Mouse (Mus musculus): ENCODE measurements at regions not wholly inside any gene's neighbourhood (a gene's known extent, or its start where the extent isn't known, plus 50 kb on each side); places are given as distances from the start of the nearest gene placed in this dataset.

- DNase-seq (ENCODE audit: low spot score in 2 of 2) = no peak
Observed at GRCm38 (mm10) chr4:9218380-9218779, 979.5 kb upstream of the Car8 start.

- no peak for DNase-seq (ENCODE audit: low spot score in 2 of 2)
Observed at GRCm38 (mm10) chr4:9208606-9209005, 969.8 kb upstream of the Car8 start.

GRCm38 (mm10) chr4:9200012-9200411 lies 961.2 kb upstream of the Car8 start:
- no peak for DNase-seq (ENCODE audit: low spot score in 2 of 2)

- no peak for DNase-seq (ENCODE audit: low spot score in 2 of 2)
Observed at GRCm38 (mm10) chr4:9196435-9196834, 957.6 kb upstream of the Car8 start.

- no peak for DNase-seq (ENCODE audit: low spot score in 2 of 2)
Observed at GRCm38 (mm10) chr4:9193121-9193520, 954.3 kb upstream of the Car8 start.

GRCm38 (mm10) chr4:9185156-9185875 lies 946.5 kb upstream of the Car8 start:
- DNase-seq (ENCODE audit: low spot score in 2 of 2) = no peak

GRCm38 (mm10) chr4:9184451-9185121 lies 945.7 kb upstream of the Car8 start:
- no peak for DNase-seq (ENCODE audit: low spot score in 2 of 2)

- no peak for DNase-seq (ENCODE audit: low spot score in 2 of 2)
Observed at GRCm38 (mm10) chr4:9174365-9174764, 935.5 kb upstream of the Car8 start.

GRCm38 (mm10) chr4:9162374-9162773 lies 923.5 kb upstream of the Car8 start:
- DNase-seq (ENCODE audit: low spot score in 2 of 2) = no peak

- DNase-seq (ENCODE audit: low spot score in 2 of 2) = no peak
Observed at GRCm38 (mm10) chr4:9161814-9162133, 922.9 kb upstream of the Car8 start.

- no peak for DNase-seq (ENCODE audit: low spot score in 2 of 2)
Observed at GRCm38 (mm10) chr4:9161068-9161813, 922.4 kb upstream of the Car8 start.

- DNase-seq (ENCODE audit: low spot score in 2 of 2) = no peak
Observed at GRCm38 (mm10) chr4:9147732-9148131, 908.9 kb upstream of the Car8 start.

- no peak for DNase-seq (ENCODE audit: low spot score in 2 of 2)
Observed at GRCm38 (mm10) chr4:9144226-9145215, 905.7 kb upstream of the Car8 start.

- no peak for DNase-seq (ENCODE audit: low spot score in 2 of 2)
Observed at GRCm38 (mm10) chr4:9143087-9143486, 904.2 kb upstream of the Car8 start.

GRCm38 (mm10) chr4:9141946-9142683 lies 903.3 kb upstream of the Car8 start:
- DNase-seq (ENCODE audit: low spot score in 2 of 2) = no peak

- no peak for DNase-seq (ENCODE audit: low spot score in 2 of 2)
Observed at GRCm38 (mm10) chr4:9140691-9141090, 901.9 kb upstream of the Car8 start.

- DNase-seq (ENCODE audit: low spot score in 2 of 2) = no peak
Observed at GRCm38 (mm10) chr4:9136657-9137056, 897.8 kb upstream of the Car8 start.

GRCm38 (mm10) chr4:9136188-9136569 lies 897.3 kb upstream of the Car8 start:
- DNase-seq (ENCODE audit: low spot score in 2 of 2) = no peak

GRCm38 (mm10) chr4:9135481-9136187 lies 896.8 kb upstream of the Car8 start:
- DNase-seq (ENCODE audit: low spot score in 2 of 2) = peak; percentile 92 to 99

- no peak for DNase-seq (ENCODE audit: low spot score in 2 of 2)
Observed at GRCm38 (mm10) chr4:9133695-9134094, 894.9 kb upstream of the Car8 start.
